Mouse (Mus musculus) thymus, adult 2 months (tissue): ENCODE measurements around the gene H2-DMb1.

ENCODE experiments used
- CTCF ChIP-seq: fragments of 200-500 bp; IDR thresholded peaks from 2 replicates; pipeline ENCODE4 v1.5.1; 2012; ENCODE audit warnings: mild to moderate bottlenecking, control low read depth, low read length, moderate library complexity, borderline replicate concordance; ENCODE audit not compliant: control insufficient read depth, poor library complexity, insufficient read depth; ENCODE audit errors: extremely low read depth
- POLR2A ChIP-seq: fragments of 200-500 bp; IDR thresholded peaks from 2 replicates; pipeline ENCODE4 v1.6.1; 2012; ENCODE audit warnings: mild to moderate bottlenecking, low read length, control low read depth, moderate library complexity; ENCODE audit not compliant: control insufficient read depth, poor library complexity, insufficient read depth; ENCODE audit errors: extremely low read depth

GRCm38 (mm10) chr17:34155534-34155933 lies 2.7 kb downstream of the H2-DMb1 start:
- TF ChIP-seq POLR2A (no peak), CTCF (no peak)
